Mouse (Mus musculus): ENCODE measurements around the gene Plxna3.
A peak's percentile ranks its signal among the peaks of the same experiment; 100 is the strongest.
"Not testable (repeated sequence)": the region's sequence is repeated elsewhere in the genome, so short reads cannot be mapped to it uniquely, and the experiment has no call there.

Gene Plxna3

GRCm38 (mm10) chrX:74328725-74329161 is at the start of gene Plxna3:
TSS of gene Plxna3 (plus strand) at chrX:74329066.
- peak; percentile 59 for DNase-seq

- no peak for DNase-seq
Observed at GRCm38 (mm10) chrX:74281041-74281731, 47.7 kb upstream of the Plxna3 start.

GRCm38 (mm10) chrX:74281732-74282394 is 47.0 kb upstream of the Plxna3 start, which contains the start of the genes Taz and Dnase1l1:
TSS of gene Taz (plus strand) at chrX:74281912.
TSS of gene Dnase1l1 (minus strand) at chrX:74282337.
- DNase-seq: peak; percentile 54

DNA sequence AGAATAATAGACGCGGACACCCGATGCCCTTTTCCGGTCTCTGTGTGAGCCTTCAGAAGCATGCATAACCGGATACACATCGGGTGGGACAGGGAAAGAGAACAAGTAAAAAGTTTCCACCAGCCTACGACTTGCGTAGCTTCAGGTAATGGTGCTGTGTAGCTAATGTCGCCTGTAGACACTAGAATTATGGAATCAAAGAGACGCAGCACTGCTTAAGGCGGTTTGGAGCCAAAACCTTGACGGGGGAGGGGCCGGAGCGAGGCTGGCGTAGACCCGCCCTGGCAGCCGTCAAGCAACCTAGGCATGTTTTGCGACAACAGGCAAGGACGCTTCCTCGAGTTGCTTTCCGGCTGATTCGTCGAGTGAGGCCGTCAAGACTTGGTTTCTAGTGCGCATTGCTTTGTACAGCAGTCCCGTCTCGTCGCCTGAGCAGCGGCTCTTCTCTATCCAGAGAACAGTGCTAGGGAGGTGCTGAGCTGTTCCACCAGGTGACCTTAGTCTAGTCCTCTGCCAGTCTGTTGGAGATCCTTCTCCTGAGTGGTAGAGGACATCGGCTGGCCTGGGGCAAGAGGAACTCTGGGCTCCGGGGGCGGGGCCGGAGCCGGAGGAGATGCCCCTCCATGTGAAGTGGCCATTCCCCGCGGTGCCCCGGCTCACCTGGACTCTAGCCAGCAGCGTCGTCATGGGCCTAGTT is 46.3 kb upstream of the Plxna3 start:
- DNase-seq: peak; percentile 84

GRCm38 (mm10) chrX:74283092-74283437 is 45.8 kb upstream of the Plxna3 start:
- DNase-seq: no peak

GRCm38 (mm10) chrX:74293431-74293830 is 35.4 kb upstream of the Plxna3 start:
- DNase-seq: no peak

DNA sequence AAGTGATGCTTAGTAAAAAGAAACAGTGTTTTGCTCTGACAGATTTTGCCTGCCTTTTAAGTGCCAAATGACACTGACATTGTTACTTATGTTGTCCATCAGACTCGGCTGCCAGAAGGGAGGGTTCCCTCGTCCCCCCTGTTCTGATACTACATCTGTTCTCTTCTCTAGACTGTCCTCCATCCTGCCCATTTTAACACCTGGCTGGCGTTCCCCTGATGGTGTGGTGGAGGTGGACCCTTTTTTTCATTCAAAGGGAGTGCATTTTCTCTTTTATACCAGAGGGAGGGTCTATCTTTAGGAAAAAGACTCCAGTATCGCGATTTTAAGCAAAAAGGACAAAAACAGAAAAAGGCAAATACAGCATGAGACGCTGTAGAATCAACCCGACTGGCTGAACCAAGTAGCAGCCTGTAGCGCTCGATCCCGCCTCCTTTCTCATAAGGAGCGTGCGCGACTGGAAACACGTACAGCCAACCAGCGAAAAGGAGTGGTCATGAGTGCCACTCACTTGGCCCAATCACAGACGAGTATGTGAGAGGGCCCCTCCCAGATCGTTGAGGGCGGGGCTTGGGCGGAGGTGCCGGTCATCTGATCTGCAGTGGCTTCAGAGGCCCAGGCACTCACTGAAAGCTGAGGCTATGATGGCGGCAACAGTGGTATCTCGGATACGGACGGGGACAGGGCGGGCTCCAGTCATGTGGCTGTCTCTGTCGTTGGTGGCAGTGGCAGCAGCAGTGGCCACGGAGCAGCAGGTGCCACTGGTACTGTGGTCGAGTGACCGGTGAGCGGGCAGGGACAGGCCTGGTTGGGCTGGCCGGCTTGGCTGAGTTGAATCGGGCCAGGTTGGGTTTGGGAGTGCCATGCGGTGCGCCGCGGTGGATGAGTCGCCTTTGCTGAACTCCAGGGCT is 32.1 kb upstream of the Plxna3 start, which contains the start of gene Atp6ap1:
Atp6ap1 (plus strand) TSS at position 560 of the 911 bp plus-strand sequence.
- DNase-seq: peak; percentile 90

- DNase-seq: no peak
Observed at GRCm38 (mm10) chrX:74298348-74298747, 30.5 kb upstream of the Plxna3 start.

GRCm38 (mm10) chrX:74299721-74300120 is 29.1 kb upstream of the Plxna3 start:
- DNase-seq: no peak

DNA sequence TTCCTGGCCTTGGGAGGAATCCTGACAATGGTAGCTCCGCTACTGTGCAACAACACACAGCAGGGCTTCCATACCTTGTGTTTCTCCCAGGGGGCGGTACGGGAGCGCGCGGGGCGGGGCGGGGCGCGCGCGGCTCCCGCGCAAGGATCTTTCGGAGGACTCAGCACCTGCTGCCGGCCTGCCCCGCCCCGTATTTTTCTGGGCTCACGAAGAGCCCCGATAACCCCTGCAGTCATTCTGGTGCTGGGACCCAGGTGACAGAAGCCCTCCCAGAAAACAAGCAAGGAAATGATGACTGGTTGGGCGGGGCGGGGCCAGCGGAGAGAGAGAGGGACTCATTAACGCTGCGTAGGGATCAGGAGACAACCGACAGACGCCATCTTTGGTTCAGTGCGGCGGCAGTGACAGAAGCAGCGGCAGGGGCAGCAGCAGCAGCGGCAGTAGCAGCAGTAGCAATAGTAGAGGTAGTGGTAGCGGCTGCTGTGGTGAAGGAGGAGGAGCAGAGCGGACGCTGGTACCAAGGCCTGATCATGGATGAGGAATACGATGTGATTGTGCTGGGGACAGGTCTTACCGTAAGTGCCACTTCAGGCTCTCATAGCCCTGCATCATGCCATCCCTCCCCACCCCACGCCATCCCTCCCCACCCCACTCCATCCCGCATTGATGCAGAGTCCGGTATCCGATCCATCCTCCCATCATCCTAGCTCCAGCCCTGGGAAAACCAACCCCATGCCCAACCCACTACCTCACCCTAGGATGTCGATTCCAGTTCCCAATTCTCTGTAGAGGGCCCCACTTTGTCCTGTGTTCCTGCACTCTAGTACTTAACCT is 23.8 kb upstream of the Plxna3 start, which contains the start of gene Gdi1:
Gdi1 (plus strand) TSS at position 132 of the 834 bp plus-strand sequence.
- peak; percentile 65 for DNase-seq

GRCm38 (mm10) chrX:74312540-74313464 is 16.1 kb upstream of the Plxna3 start, which contains the start of gene Fam50a:
TSS of gene Fam50a (plus strand) at chrX:74313033.
- DNase-seq: peak; percentile 88

GRCm38 (mm10) chrX:74329215-74329671 is 377 bp downstream of the Plxna3 start:
- DNase-seq: no peak

DNA sequence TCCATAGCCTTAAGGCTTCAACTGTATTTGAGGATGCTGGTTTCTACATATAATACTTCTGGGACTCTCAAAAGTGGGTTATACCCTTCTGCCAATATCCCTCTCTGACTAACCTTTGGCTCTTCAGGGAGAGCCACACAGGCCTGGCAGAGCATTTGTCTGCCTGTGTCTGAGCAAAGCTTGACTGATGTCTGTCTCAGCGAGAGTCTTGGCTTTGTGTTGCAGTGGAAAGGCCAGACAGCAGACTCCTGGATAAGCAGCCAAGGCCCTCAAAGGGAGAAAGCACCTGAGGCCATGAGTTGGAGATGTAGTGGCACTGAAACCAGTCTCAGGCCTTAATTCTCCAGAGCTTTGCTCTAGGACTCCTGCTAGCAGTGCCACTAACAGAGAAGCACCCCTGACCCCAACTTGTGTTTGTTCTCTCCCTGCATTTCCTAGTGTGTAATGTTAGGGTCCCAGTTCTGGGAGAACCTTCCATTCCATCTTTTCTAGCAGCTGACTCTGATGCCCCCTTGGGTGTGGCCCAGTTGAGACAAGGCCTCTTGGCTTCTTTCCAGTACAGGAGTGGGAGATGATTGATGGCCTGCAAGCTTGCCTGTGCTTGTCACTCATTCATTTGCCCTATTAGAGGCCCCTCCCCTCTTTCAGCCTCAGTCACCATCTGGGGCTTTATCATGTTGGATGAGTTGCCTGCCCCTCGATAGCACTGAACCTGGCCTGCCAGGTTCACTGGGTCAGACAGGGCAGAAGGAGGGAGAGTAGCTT is 1.5 kb downstream of the Plxna3 start:
- DNase-seq: no peak

- DNase-seq: no peak
Observed at GRCm38 (mm10) chrX:74352645-74353466, 24.0 kb downstream of the Plxna3 start.

GRCm38 (mm10) chrX:74353467-74353770 is 24.6 kb downstream of the Plxna3 start, which contains the start of gene Lage3:
TSS of gene Lage3 (minus strand) at chrX:74353618.
- peak; percentile 73 for DNase-seq

GRCm38 (mm10) chrX:74357069-74357468 is 28.2 kb downstream of the Plxna3 start:
- not testable (repeated sequence) for DNase-seq

- no peak for DNase-seq
Observed at GRCm38 (mm10) chrX:74359171-74359570, 30.3 kb downstream of the Plxna3 start.

GRCm38 (mm10) chrX:74367512-74367911 is 38.6 kb downstream of the Plxna3 start:
- no peak for DNase-seq
